Mouse (Mus musculus): ENCODE measurements at regions not wholly inside any gene's neighbourhood (a gene's known extent, or its start where the extent isn't known, plus 50 kb on each side); places are given as distances from the start of the nearest gene placed in this dataset.

GRCm38 (mm10) chr17:47230715-47231114 lies 138.0 kb upstream of the Mrps10 start:
- no peak for TF ChIP-seq POLR2A (IDR thresholded peaks at IDR 0.05; ENCODE audit: insufficient read depth, low read length)
- peak; percentile 69 for TF ChIP-seq CTCF (IDR thresholded peaks at IDR 0.05; ENCODE audit: low read depth, low read length)
- 0 out of 2 replicates have a peak, but pooled peaks cover 3% of the 10 kb centered on the region for H3K36me3 ChIP-seq (ENCODE audit: control insufficient read depth, insufficient read depth, low read length, poor library complexity, severe bottlenecking)
- H3K9ac ChIP-seq (ENCODE audit: low read depth, poor library complexity, severe bottlenecking) = no peak overlapping the region
- no peaks in the 10 kb centered on the region for H3K27me3 ChIP-seq (ENCODE audit: control insufficient read depth, insufficient read depth, low read length, poor library complexity, severe bottlenecking)
- H3K4me3 ChIP-seq (ENCODE audit: low read depth, low read length) = no peak overlapping the region
- H3K27ac ChIP-seq (ENCODE audit: insufficient read depth, low read length) = no peak overlapping the region
- no peaks in the 10 kb centered on the region for H3K9me3 ChIP-seq (replicated peaks; ENCODE audit: control insufficient read depth, insufficient read depth, low read length, poor library complexity, severe bottlenecking)
- no peaks in the 10 kb centered on the region for H3K4me1 ChIP-seq (ENCODE audit: control insufficient read depth, insufficient read depth, low read length)

- TF ChIP-seq EP300 (IDR thresholded peaks at IDR 0.05; ENCODE audit: insufficient read depth, low read depth, low read length) (no peak), CTCF (IDR thresholded peaks at IDR 0.05; ENCODE audit: low read depth, low read length) (no peak), POLR2A (IDR thresholded peaks at IDR 0.05; ENCODE audit: insufficient read depth, low read length) (no peak)
- Histone ChIP-seq H3K27me3 (ENCODE audit: control insufficient read depth, insufficient read depth, low read length, poor library complexity, severe bottlenecking) (no peaks in the 10 kb centered on the region), H3K4me3 (ENCODE audit: low read depth, low read length) (no peak overlapping the region), H3K9me3 (replicated peaks; ENCODE audit: control insufficient read depth, insufficient read depth, low read length, poor library complexity, severe bottlenecking) (no peaks in the 10 kb centered on the region), H3K4me1 (ENCODE audit: control insufficient read depth, insufficient read depth, low read length) (peaks cover 2% of the 10 kb centered on the region), H3K27ac (ENCODE audit: insufficient read depth, low read length) (no peak overlapping the region), H3K36me3 (ENCODE audit: control insufficient read depth, insufficient read depth, low read length, poor library complexity, severe bottlenecking) (0 out of 2 replicates have a peak, but pooled peaks cover 1% of the 10 kb centered on the region), H3K9ac (ENCODE audit: low read depth, poor library complexity, severe bottlenecking) (no peak overlapping the region)
Observed at GRCm38 (mm10) chr17:47226391-47226790, 142.3 kb upstream of the Mrps10 start.

GRCm38 (mm10) chr17:47225306-47226269 lies 143.1 kb upstream of the Mrps10 start:
- no peak overlapping the region for H3K4me3 ChIP-seq (ENCODE audit: low read depth, low read length)
- no peak overlapping the region for H3K27ac ChIP-seq (ENCODE audit: insufficient read depth, low read length)
- no peak overlapping the region for H3K9ac ChIP-seq (ENCODE audit: low read depth, poor library complexity, severe bottlenecking)

GRCm38 (mm10) chr17:47221068-47221796 lies 147.5 kb upstream of the Mrps10 start:
- peaks cover 2% of the 10 kb centered on the region for H3K4me1 ChIP-seq (ENCODE audit: control insufficient read depth, insufficient read depth, low read length)
- H3K4me3 ChIP-seq (ENCODE audit: low read depth, low read length) = no peak overlapping the region
- no peak overlapping the region for H3K27ac ChIP-seq (ENCODE audit: insufficient read depth, low read length)
- no peaks in the 10 kb centered on the region for H3K9me3 ChIP-seq (replicated peaks; ENCODE audit: control insufficient read depth, insufficient read depth, low read length, poor library complexity, severe bottlenecking)
- no peaks in the 10 kb centered on the region for H3K36me3 ChIP-seq (ENCODE audit: control insufficient read depth, insufficient read depth, low read length, poor library complexity, severe bottlenecking)
- no peaks in the 10 kb centered on the region for H3K27me3 ChIP-seq (ENCODE audit: control insufficient read depth, insufficient read depth, low read length, poor library complexity, severe bottlenecking)
- TF ChIP-seq EP300 (IDR thresholded peaks at IDR 0.05; ENCODE audit: insufficient read depth, low read depth, low read length) = no peak
- TF ChIP-seq CTCF (IDR thresholded peaks at IDR 0.05; ENCODE audit: low read depth, low read length) = no peak
- no peak for TF ChIP-seq POLR2A (IDR thresholded peaks at IDR 0.05; ENCODE audit: insufficient read depth, low read length)
- H3K9ac ChIP-seq (ENCODE audit: low read depth, poor library complexity, severe bottlenecking) = no peak overlapping the region

More at GRCm38 (mm10) chr17:47225306-47226269, 143.1 kb upstream of the Mrps10 start:
- H3K27me3 ChIP-seq (ENCODE audit: control insufficient read depth, insufficient read depth, low read length, poor library complexity, severe bottlenecking) = no peaks in the 10 kb centered on the region
- no peaks in the 10 kb centered on the region for H3K9me3 ChIP-seq (replicated peaks; ENCODE audit: control insufficient read depth, insufficient read depth, low read length, poor library complexity, severe bottlenecking)
- no peaks in the 10 kb centered on the region for H3K36me3 ChIP-seq (ENCODE audit: control insufficient read depth, insufficient read depth, low read length, poor library complexity, severe bottlenecking)
- TF ChIP-seq POLR2A (IDR thresholded peaks at IDR 0.05; ENCODE audit: insufficient read depth, low read length) = no peak
- TF ChIP-seq EP300 (IDR thresholded peaks at IDR 0.05; ENCODE audit: insufficient read depth, low read depth, low read length) = no peak
- no peak for TF ChIP-seq CTCF (IDR thresholded peaks at IDR 0.05; ENCODE audit: low read depth, low read length)
- H3K4me1 ChIP-seq (ENCODE audit: control insufficient read depth, insufficient read depth, low read length) = peaks cover 2% of the 10 kb centered on the region

DNA sequence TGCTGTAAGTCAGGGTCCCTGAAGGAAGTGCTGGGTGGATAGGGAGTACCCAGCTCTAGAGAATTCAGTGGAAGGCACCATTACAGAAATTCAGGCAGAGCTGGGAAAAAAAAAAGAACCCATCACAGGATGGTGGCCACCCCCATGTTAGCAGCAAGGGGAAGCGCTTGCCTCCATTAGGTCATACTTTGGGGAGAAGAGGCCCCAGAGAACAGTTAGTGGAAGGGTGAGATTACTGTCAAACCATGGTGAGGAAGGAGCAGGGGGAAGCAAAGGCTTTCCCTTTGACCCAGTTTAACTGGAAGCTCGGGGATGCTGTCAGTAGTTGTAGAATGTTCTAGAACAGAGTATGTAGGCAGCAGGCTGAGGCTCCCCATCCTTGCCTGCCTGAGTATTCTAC lies 148.8 kb upstream of the Mrps10 start:
- Histone ChIP-seq H3K27me3 (ENCODE audit: control insufficient read depth, insufficient read depth, low read length, poor library complexity, severe bottlenecking) (no peaks in the 10 kb centered on the region), H3K9me3 (replicated peaks; ENCODE audit: control insufficient read depth, insufficient read depth, low read length, poor library complexity, severe bottlenecking) (no peaks in the 10 kb centered on the region), H3K4me1 (ENCODE audit: control insufficient read depth, insufficient read depth, low read length) (peaks cover 2% of the 10 kb centered on the region), H3K27ac (ENCODE audit: insufficient read depth, low read length) (no peak overlapping the region), H3K9ac (ENCODE audit: low read depth, poor library complexity, severe bottlenecking) (no peak overlapping the region), H3K36me3 (ENCODE audit: control insufficient read depth, insufficient read depth, low read length, poor library complexity, severe bottlenecking) (no peaks in the 10 kb centered on the region), H3K4me3 (ENCODE audit: low read depth, low read length) (no peak overlapping the region)
- TF ChIP-seq POLR2A (IDR thresholded peaks at IDR 0.05; ENCODE audit: insufficient read depth, low read length) = no peak
- no peak for TF ChIP-seq EP300 (IDR thresholded peaks at IDR 0.05; ENCODE audit: insufficient read depth, low read depth, low read length)
- TF ChIP-seq CTCF (IDR thresholded peaks at IDR 0.05; ENCODE audit: low read depth, low read length) = no peak
